Mouse (Mus musculus) liver, embryonic 11.5 days (tissue): ENCODE measurements at regions not wholly inside any gene's neighbourhood (a gene's known extent, or its start where the extent isn't known, plus 50 kb on each side); places are given as distances from the start of the nearest gene placed in this dataset.

Experiments used
- ATAC-seq: fragments of 200-750 bp; cut with Nextera tagmentation; replicated peaks from 2 replicates; pipeline ENCODE4 v1.8.0; 2017; ENCODE audit warnings: moderate number of reproducible peaks, mild to moderate bottlenecking, moderate TSS enrichment, moderate library complexity; ENCODE audit not compliant: low FRiP score
- DNase-seq: peaks from one replicate; pipeline ENCODE4 v3.0.0-alpha.2; 2017; ENCODE audit warnings: low spot score
- H3K27ac ChIP-seq: fragments of 300-500 bp; sonication (generic); 2 replicates; pipeline ENCODE4 v1.5.1; 2014; ENCODE audit warnings: mild to moderate bottlenecking, low read depth, low read length, control low read depth
- H3K27me3 ChIP-seq: fragments of 300-500 bp; sonication (generic); replicated peaks from 2 replicates; pipeline ENCODE4 v1.6.1; 2014; ENCODE audit warnings: low read length, mixed read lengths; ENCODE audit not compliant: control insufficient read depth, insufficient read depth
- H3K36me3 ChIP-seq: fragments of 300-500 bp; sonication (generic); 2 replicates; pipeline ENCODE4 v1.6.1; 2014; ENCODE audit warnings: mild to moderate bottlenecking, low read length, moderate library complexity, mixed read lengths; ENCODE audit not compliant: control insufficient read depth, insufficient read depth
- H3K4me1 ChIP-seq: fragments of 300-500 bp; sonication (generic); replicated peaks from 2 replicates; pipeline ENCODE4 v1.6.1; 2014; ENCODE audit warnings: low read length, mixed read lengths; ENCODE audit not compliant: control insufficient read depth, insufficient read depth
- H3K4me2 ChIP-seq: fragments of 300-500 bp; sonication (generic); 2 replicates; pipeline ENCODE4 v1.6.1; 2014; ENCODE audit warnings: mild to moderate bottlenecking, control low read depth, moderate library complexity
- H3K4me3 ChIP-seq: fragments of 300-500 bp; sonication (generic); 2 replicates; pipeline ENCODE4 v1.5.1; 2014; ENCODE audit warnings: low read depth, low read length, control low read depth
- H3K9ac ChIP-seq: fragments of 300-500 bp; sonication (generic); 2 replicates; pipeline ENCODE4 v1.6.1; 2014; ENCODE audit warnings: low read depth, low read length, control low read depth
- H3K9me3 ChIP-seq: fragments of 300-500 bp; sonication (generic); 2 replicates; pipeline ENCODE4 v1.6.1; 2016; ENCODE audit warnings: low read length, inconsistent platforms, mixed read lengths; ENCODE audit not compliant: control insufficient read depth
- WGBS: fragments of 180-500 bp; shearing (Covaris S2); extraction: QIAGEN DNeasy Blood & Tissue Kit; methylation state at CpG from one replicate; pipeline ENCODE4 v1.1.7; 2014; 5-methylcytosine and 5-hydroxymethylcytosine counted together

DNA sequence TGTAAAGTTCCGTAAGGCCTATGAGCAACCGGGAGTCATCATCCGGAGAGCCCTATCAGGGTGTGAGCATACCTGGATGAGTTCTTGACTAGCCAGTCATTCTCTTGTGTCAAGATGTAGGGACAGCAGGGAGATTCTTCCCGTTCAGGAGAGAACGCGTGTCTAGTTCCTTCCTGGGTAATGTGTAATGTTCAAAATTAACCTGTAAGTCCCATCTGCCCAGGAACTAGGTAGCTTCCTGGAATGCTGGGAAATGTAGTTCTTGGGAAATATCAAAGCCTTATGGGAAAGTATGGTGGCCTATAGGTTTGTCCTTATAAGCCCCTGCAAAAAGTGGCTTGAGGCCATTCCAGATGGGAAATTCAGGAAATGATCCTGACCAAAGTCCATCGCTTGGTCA lies 222.0 kb downstream of the Gm10260 start:
- 91% methylated on average over 7 of the region's 7 CpGs for WGBS
- Histone ChIP-seq H3K27me3 (no peaks in the 10 kb centered on the region), H3K4me3 (no peak overlapping the region), H3K9me3 (no peaks in the 10 kb centered on the region), H3K27ac (no peak overlapping the region), H3K4me1 (no peaks in the 10 kb centered on the region), H3K36me3 (no peaks in the 10 kb centered on the region), H3K9ac (no peak overlapping the region), H3K4me2 (no peak overlapping the region)
- ATAC-seq (no peak), DNase-seq (no peak)

DNA sequence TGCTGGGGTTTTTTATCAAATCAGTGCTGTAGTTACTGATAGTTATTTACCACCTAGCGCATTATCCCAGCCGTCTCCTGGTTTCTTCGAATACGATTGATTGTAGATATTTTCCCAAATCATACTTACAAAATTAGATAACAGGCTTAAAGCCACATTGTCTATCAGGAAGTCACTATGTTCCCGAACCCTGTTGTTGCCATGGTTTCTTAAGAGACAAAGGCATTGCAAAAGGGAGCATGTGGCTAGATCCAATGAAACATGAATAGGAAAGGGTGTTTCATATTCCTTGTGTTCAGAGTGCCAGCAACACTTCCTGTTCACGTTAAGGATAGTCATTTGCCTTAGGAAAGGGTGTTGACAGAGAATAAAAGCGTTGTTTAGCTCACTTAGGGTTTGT lies 222.7 kb downstream of the Gm10260 start:
- Histone ChIP-seq H3K36me3 (no peaks in the 10 kb centered on the region), H3K27ac (no peak overlapping the region), H3K4me2 (no peak overlapping the region), H3K4me3 (no peak overlapping the region), H3K4me1 (no peaks in the 10 kb centered on the region), H3K27me3 (no peaks in the 10 kb centered on the region), H3K9me3 (no peaks in the 10 kb centered on the region), H3K9ac (no peak overlapping the region)
- no peak for DNase-seq
- 81% methylated on average over 7 of the region's 7 CpGs for WGBS
- ATAC-seq: no peak

DNA sequence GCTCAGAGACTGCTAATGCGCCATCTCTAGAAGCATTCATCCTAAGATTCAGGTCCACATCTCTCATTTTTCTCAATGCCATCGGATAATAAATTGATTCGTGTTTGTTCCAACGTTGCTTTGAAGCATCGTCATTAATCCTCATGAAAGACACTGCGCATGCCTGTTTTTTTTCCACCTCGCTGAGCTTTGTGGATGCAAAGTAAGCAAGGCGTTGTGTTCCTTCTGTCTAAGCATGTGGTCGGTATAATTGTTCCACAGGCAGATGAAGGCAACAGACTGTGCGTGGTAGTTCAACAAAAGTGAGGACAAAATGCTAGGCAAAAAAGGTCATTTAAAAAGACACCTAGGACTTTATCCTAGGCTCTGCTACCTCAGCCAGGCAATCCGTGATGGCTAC lies 223.2 kb downstream of the Gm10260 start:
- Histone ChIP-seq H3K36me3 (no peaks in the 10 kb centered on the region), H3K9me3 (no peaks in the 10 kb centered on the region), H3K4me1 (no peaks in the 10 kb centered on the region), H3K27ac (no peak overlapping the region), H3K4me3 (no peak overlapping the region), H3K4me2 (no peak overlapping the region), H3K9ac (no peak overlapping the region), H3K27me3 (no peaks in the 10 kb centered on the region)
- 83% methylated on average over 11 of the region's 11 CpGs for WGBS
- DNase-seq (no peak), ATAC-seq (no peak)

DNA sequence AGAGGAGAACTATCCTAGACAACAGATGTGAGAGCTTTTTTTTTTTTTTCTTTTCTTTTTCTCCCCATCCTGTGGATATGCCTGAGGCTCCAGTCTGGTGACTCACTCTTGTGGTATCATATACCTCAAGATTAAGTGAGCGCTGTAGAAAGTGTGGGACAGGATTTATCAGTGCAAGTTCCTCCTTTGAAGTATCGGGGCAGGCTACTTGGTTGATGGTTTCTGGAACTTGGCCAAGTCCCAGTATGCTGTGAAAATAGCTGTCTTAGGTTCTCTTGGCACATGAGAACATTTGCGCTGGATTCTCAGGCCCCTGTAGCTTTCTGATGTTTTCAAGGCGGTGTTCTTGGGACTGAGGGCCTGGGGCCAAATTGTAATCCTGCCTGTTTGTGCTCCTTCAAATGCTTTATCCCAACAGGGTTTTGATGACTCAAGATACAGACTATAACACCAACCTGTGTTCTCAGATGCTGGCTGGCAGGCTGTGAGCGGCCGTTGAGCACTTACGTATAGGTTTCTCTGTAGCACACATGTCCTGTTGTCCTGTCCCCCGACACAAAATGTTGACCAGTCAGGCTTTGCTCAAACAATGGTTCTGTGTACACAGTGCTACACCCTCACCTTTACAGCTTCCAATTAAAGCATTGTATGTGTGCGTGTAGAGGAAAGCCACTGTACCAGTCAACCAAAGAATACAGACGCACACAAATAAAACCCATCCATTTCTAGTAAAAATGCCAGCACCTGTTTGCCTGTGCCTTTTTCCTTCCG lies 226.4 kb downstream of the Gm10260 start:
- no peak overlapping the region for H3K27ac ChIP-seq
- no peak overlapping the region for H3K4me3 ChIP-seq
- H3K9ac ChIP-seq: no peak overlapping the region
- ATAC-seq (no peak), DNase-seq (no peak)
- no peaks in the 10 kb centered on the region for H3K4me1 ChIP-seq
- H3K9me3 ChIP-seq: no peaks in the 10 kb centered on the region
- H3K27me3 ChIP-seq: no peaks in the 10 kb centered on the region
- H3K4me2 ChIP-seq: no peak overlapping the region
- WGBS: 70% methylated on average over 11 of the region's 11 CpGs
- H3K36me3 ChIP-seq: no peaks in the 10 kb centered on the region

DNA sequence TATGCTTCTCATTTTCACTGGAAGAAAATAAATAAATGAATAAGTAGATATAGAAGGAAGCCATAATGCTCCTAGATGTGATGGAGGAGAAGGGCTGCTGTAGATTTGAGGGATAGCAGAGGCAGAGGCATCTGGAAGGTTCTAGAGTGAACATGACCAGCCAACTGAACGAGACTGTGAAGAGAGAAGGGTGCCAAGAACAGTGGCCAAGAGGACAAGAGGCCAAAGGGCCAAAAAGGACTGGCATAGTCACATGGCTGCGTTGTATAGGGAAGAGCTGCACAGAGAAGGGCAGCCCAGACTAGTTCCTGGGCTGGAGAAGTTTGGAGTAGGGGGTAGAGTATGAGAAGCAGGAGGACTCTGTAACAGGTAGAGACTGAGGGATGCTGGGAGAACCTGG lies 229.3 kb downstream of the Gm10260 start:
- no peaks in the 10 kb centered on the region for H3K27me3 ChIP-seq
- 72% methylated on average over 2 of the region's 2 CpGs for WGBS
- ATAC-seq (no peak), DNase-seq (no peak)
- H3K4me1 ChIP-seq: no peaks in the 10 kb centered on the region
- no peaks in the 10 kb centered on the region for H3K9me3 ChIP-seq
- no peak overlapping the region for H3K27ac ChIP-seq
- H3K9ac ChIP-seq: no peak overlapping the region
- no peak overlapping the region for H3K4me3 ChIP-seq
- H3K4me2 ChIP-seq: no peak overlapping the region
- no peaks in the 10 kb centered on the region for H3K36me3 ChIP-seq

DNA sequence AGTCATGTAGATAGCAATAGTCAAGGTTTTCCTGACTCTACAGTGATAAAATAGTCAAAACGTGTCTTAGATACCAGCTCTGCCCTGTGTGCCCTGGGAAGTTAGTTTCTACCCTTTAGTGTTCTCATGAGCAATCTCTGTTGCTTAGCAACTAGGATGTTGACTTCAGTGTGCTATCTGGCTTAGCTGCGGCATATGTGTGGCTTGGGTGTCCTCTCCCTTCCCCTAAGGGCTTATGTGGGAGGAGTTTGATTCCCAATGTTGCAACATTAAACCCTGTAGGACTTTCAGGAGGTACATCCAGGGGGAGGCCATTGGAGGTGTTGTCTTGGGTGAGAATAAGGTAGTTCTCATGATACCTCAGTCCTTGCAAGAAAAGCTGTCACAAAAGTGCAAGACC lies 229.9 kb downstream of the Gm10260 start:
- 40% methylated on average over 2 of the region's 2 CpGs for WGBS
- DNase-seq (no peak), ATAC-seq (no peak)
- no peak overlapping the region for H3K4me2 ChIP-seq
- H3K9ac ChIP-seq: no peak overlapping the region
- H3K27ac ChIP-seq: no peak overlapping the region
- H3K9me3 ChIP-seq: no peaks in the 10 kb centered on the region
- H3K27me3 ChIP-seq: no peaks in the 10 kb centered on the region
- H3K36me3 ChIP-seq: no peaks in the 10 kb centered on the region
- no peaks in the 10 kb centered on the region for H3K4me1 ChIP-seq
- no peak overlapping the region for H3K4me3 ChIP-seq

DNA sequence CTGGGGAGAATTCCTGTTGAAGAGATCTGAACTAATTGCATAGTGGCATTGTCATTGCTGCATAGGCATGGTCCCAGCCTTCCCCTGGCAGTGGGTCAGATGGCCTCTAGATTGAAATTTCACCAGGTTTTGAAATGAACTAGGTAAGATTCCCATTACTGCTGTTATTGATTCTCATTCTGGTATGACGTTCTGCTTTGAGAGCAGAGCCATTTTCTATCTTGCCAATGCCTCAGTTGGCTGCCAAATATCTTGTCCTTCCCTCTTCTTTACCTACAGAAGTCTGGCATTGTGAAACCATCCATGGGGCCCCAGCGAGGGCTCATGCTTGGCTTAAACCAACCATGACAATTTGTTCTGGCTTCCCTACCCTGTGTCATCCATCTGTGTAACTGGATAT lies 232.5 kb downstream of the Gm10260 start:
- DNase-seq (no peak), ATAC-seq (no peak)
- Histone ChIP-seq H3K4me1 (no peaks in the 10 kb centered on the region), H3K27ac (no peak overlapping the region), H3K9ac (no peak overlapping the region), H3K27me3 (no peaks in the 10 kb centered on the region), H3K4me3 (no peak overlapping the region), H3K9me3 (no peaks in the 10 kb centered on the region), H3K36me3 (no peaks in the 10 kb centered on the region), H3K4me2 (no peak overlapping the region)
- WGBS: 73% methylated on average over 2 of the region's 2 CpGs

DNA sequence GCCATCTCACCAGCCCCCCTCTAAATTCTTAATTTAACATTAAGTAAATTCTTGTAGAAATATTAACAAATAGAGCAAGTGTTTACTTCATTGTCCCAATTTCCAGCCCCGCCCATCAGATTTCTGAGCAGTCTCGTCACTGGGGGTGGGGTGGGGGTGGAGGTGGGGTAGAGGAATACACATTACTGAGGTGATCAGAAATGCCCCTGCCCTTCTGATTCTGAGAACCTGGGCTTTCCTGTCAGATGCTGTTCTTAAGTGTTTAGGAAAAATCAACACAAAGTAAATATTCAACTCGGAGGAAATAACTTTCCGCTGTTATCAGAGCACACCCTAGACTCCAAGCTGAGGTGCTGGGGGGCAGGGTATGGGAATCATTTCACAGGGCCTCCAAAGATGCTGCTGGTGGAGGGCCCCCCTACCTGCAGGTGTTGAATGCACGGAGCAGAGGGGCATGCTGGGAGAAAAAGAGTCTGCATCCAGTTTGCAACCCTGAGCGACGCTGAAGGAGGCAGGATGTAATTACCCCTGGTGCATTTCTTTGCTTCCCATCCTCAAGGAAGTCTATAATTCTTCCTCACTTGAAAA lies 235.5 kb downstream of the Gm10260 start:
- Histone ChIP-seq H3K36me3 (no peaks in the 10 kb centered on the region), H3K4me3 (no peak overlapping the region), H3K9ac (no peak overlapping the region), H3K27ac (no peak overlapping the region), H3K4me2 (no peak overlapping the region), H3K27me3 (no peaks in the 10 kb centered on the region), H3K9me3 (no peaks in the 10 kb centered on the region), H3K4me1 (no peaks in the 10 kb centered on the region)
- 55% methylated on average over 7 of the region's 7 CpGs for WGBS
- DNase-seq (no peak), ATAC-seq (no peak)
